Mouse (Mus musculus) neural tube, embryonic 14.5 days (tissue): ENCODE results near the gene Vapb. TPM values are rescaled to one million over a fixed set of nuclear protein-coding genes. Genes with fewer than 3 reads are reported as not detected.

ENCODE experiments used
- ATAC-seq: fragments of 200-750 bp; cut with Nextera tagmentation; 2 replicates; pipeline ENCODE4 v1.8.0; 2017; ENCODE audit warnings: low read depth, mild to moderate bottlenecking, moderate TSS enrichment, moderate library complexity
- H3K27ac ChIP-seq: fragments of 300-500 bp; sonication (generic); 2 replicates; pipeline ENCODE4 v1.5.1; 2014; ENCODE audit warnings: low read depth, mild to moderate bottlenecking, control low read depth, low read length, moderate library complexity, mixed read lengths
- H3K27me3 ChIP-seq: fragments of 300-500 bp; sonication (generic); 2 replicates; pipeline ENCODE4 v1.6.1; 2014; ENCODE audit warnings: low read length; ENCODE audit not compliant: control insufficient read depth, insufficient read depth
- H3K36me3 ChIP-seq: fragments of 300-500 bp; sonication (generic); 2 replicates; pipeline ENCODE4 v1.6.1; 2014; ENCODE audit warnings: low read length, mixed read lengths; ENCODE audit not compliant: control insufficient read depth, insufficient read depth
- H3K4me1 ChIP-seq: fragments of 300-500 bp; sonication (generic); 2 replicates; pipeline ENCODE4 v1.6.1; 2014; ENCODE audit warnings: low read length; ENCODE audit not compliant: control insufficient read depth, insufficient read depth
- H3K4me2 ChIP-seq: fragments of 300-500 bp; sonication (generic); 2 replicates; pipeline ENCODE4 v1.6.1; 2014; ENCODE audit warnings: mild to moderate bottlenecking, low read depth, low read length, control low read depth
- H3K4me3 ChIP-seq: fragments of 300-500 bp; sonication (generic); 2 replicates; pipeline ENCODE4 v1.5.1; 2014; ENCODE audit warnings: low read depth, low read length, control low read depth, mixed read lengths
- H3K9ac ChIP-seq: fragments of 300-500 bp; sonication (generic); replicated peaks from 2 replicates; pipeline ENCODE4 v1.6.1; 2014; ENCODE audit warnings: low read depth, mild to moderate bottlenecking, control low read depth, low read length, mixed read lengths
- H3K9me3 ChIP-seq: fragments of 300-500 bp; sonication (generic); 2 replicates; pipeline ENCODE4 v1.6.1; 2016; ENCODE audit warnings: low read length; ENCODE audit not compliant: control insufficient read depth
- WGBS: fragments of 180-500 bp; shearing (Covaris S2); extraction: QIAGEN DNeasy Blood & Tissue Kit; methylation state at CpG from one replicate; pipeline ENCODE4 v1.1.7; 2014; 5-methylcytosine and 5-hydroxymethylcytosine counted together
- polyA plus RNA-seq: library from polyadenylated mRNA; unstranded; fragments of >200 nt; fragmentation: Nextera tagmentation; extraction: Ambion mirVana; gene quantifications from 2 replicates; pipeline ENCODE4 v1.2.1, GENCODE M21; 2014

Gene Vapb
- polyA plus RNA-seq, 1 experiment from 2014 or later: 11.7 TPM

DNA sequence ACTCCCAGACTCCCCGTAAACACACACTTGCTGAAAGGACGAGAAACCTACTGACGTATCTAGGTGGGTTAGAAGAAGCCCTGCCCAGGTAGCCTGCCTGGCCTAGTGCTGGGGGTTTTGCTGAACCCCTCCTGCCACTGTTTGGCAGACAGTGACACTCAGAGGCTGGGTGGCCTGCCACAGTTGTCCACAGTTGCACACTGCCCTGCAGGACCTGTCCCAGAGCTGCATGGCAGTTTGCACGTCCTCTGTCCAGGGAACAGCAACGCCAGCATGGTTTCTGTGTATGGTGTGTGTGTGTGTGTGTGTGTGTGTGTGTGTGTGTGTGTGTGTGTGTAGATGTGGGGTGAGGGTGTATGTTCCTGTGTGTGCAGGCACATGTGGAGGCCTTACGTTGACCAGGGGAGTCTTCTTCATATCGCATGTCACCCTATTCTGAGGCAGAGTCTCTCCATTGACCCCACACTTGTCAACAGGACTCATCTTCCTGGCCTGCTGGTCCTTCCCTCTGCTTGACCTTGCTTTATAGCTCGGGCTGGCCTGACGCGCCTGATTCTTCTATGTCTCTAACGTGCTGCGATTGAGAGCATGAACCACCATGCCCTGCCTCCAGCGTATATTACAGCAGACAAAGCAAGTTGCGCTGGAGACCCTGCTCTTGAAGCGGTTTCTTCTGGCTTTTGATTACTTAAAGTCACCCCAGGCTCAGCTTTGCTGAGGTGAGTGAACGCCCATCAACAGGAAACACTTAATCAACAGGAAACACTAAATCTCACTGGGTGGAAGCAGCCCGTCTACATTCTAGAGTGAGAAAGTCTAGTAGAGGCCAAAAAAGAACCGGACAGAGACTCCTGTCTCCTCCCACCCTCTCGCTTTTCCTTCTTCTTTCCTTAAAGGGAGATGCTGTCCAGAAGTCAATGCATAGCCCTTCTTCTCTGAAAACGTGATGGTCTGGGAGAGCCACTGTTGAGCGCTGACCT, 57.5 kb downstream of the Vapb start:
- H3K4me3 ChIP-seq: no peak overlapping the region
- H3K9ac ChIP-seq: no peak overlapping the region
- no peak for ATAC-seq
- peaks cover 33% of the 10 kb centered on the region for H3K4me1 ChIP-seq
- H3K4me2 ChIP-seq: no peak overlapping the region
- WGBS: 80% methylated on average over 21 of the region's 21 CpGs
- H3K27ac ChIP-seq: no peak overlapping the region
- H3K9me3 ChIP-seq: no peaks in the 10 kb centered on the region
- no peaks in the 10 kb centered on the region for H3K27me3 ChIP-seq
- H3K36me3 ChIP-seq: no peaks in the 10 kb centered on the region

GRCm38 (mm10) chr2:173795801-173796673, 58.7 kb downstream of the Vapb start:
- Histone ChIP-seq H3K4me3 (no peak overlapping the region), H3K27ac (no peak overlapping the region), H3K9me3 (no peaks in the 10 kb centered on the region), H3K4me2 (no peak overlapping the region), H3K9ac (no peak overlapping the region), H3K36me3 (no peaks in the 10 kb centered on the region), H3K27me3 (no peaks in the 10 kb centered on the region), H3K4me1 (peaks cover 22% of the 10 kb centered on the region)
- ATAC-seq: no peak
- 45% methylated on average over 15 of the region's 15 CpGs for WGBS

GRCm38 (mm10) chr2:173796674-173796963, 59.3 kb downstream of the Vapb start:
- no peak overlapping the region for H3K27ac ChIP-seq
- no peak for ATAC-seq

DNA sequence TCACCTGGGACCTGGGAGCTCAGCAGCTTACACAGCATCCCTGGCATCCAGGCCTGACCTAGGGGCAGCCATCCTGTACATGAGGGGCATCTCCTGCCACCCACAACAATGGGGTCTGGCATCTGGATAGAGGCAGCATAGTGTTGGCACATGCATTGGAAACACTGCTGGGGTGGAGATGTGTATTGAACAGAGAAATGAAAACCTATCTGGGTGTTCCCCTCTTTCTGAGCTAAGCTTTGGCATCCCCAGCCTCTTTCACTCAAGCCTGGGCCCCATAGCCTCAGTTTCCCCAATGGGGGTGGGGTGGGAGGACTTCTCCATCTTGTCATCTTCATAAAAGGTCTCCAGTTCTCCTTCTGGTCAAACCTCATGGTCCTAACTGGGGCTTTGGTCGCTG, 62.2 kb downstream of the Vapb start:
- H3K4me1 ChIP-seq: 0 out of 2 replicates have a peak, but pooled peaks cover 4% of the 10 kb centered on the region
- ATAC-seq: no peak
- no peak overlapping the region for H3K4me3 ChIP-seq
- 81% methylated on average over 1 of the region's 1 CpGs for WGBS
- no peak overlapping the region for H3K4me2 ChIP-seq
- H3K9ac ChIP-seq: no peak overlapping the region
- H3K36me3 ChIP-seq: no peaks in the 10 kb centered on the region
- H3K27me3 ChIP-seq: no peaks in the 10 kb centered on the region
- no peak overlapping the region for H3K27ac ChIP-seq
- no peaks in the 10 kb centered on the region for H3K9me3 ChIP-seq

More at GRCm38 (mm10) chr2:173796674-173796963, 59.3 kb downstream of the Vapb start:
- Histone ChIP-seq H3K27me3 (no peaks in the 10 kb centered on the region), H3K9me3 (no peaks in the 10 kb centered on the region), H3K4me1 (peaks cover 17% of the 10 kb centered on the region), H3K4me2 (no peak overlapping the region), H3K9ac (no peak overlapping the region), H3K4me3 (no peak overlapping the region), H3K36me3 (no peaks in the 10 kb centered on the region)
- WGBS: 48% methylated on average over 4 of the region's 4 CpGs

DNA sequence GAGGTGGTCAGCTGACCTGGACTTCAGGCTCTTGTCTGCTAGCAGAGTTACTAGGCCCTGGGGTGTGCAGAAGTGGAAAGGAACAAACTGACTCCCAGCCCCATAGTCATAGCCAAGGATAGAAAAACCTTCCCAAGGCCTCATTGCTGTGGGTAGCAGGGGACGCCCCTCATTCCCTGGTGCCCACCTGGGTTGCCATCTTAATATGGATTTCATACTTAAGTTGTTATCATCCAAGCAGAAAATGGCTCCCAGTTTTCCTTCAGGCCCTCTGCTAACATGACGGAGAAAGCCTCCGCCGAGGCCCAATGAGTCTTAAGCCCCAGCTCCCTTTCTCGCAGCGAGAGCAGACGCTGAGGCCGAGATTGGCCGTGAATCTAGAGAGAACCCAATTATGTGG, 63.3 kb downstream of the Vapb start:
- no peaks in the 10 kb centered on the region for H3K9me3 ChIP-seq
- 0 out of 2 replicates have a peak, but pooled peaks cover 4% of the 10 kb centered on the region for H3K4me1 ChIP-seq
- no peak overlapping the region for H3K4me2 ChIP-seq
- no peak overlapping the region for H3K4me3 ChIP-seq
- H3K36me3 ChIP-seq: no peaks in the 10 kb centered on the region
- H3K27me3 ChIP-seq: no peaks in the 10 kb centered on the region
- H3K27ac ChIP-seq: no peak overlapping the region
- 75% methylated on average over 9 of the region's 9 CpGs for WGBS
- no peak overlapping the region for H3K9ac ChIP-seq
- ATAC-seq: no peak

DNA sequence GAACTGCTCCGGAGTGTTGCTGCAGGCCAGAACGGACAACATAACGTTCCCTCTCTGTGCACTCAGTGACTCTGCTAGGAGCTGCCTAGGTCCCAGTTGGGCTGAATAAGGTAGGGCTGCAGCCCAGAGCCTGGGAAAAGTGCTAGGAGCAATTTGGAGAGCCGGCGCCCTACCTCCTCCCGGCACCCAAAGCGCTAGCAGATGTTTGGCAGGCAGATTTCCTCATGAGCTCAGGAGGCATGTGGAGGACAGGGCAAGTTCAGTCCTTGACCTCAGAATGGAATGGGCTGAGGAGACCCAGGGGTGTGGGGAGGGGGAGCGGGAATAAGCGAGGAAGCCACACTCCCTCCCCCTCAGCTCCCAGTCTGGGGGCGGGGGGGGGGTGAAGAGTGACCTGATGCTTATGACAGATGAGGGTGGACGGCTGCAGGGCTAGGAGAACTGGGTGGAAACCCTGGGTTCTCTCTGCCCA, 64.1 kb downstream of the Vapb start:
- H3K4me3 ChIP-seq: no peak overlapping the region
- no peak overlapping the region for H3K9ac ChIP-seq
- H3K36me3 ChIP-seq: no peaks in the 10 kb centered on the region
- H3K9me3 ChIP-seq: no peaks in the 10 kb centered on the region
- 0 out of 2 replicates have a peak, but pooled peaks cover 3% of the 10 kb centered on the region for H3K4me1 ChIP-seq
- 66% methylated on average over 11 of the region's 11 CpGs for WGBS
- H3K27me3 ChIP-seq: no peaks in the 10 kb centered on the region
- peak; percentile 9; the same call in 1 of the 2 replicates for ATAC-seq
- no peak overlapping the region for H3K4me2 ChIP-seq
- no peak overlapping the region for H3K27ac ChIP-seq

GRCm38 (mm10) chr2:173802176-173802575, 64.9 kb downstream of the Vapb start:
- H3K4me3 ChIP-seq: no peak overlapping the region
- H3K9ac ChIP-seq: no peak overlapping the region
- H3K9me3 ChIP-seq: no peaks in the 10 kb centered on the region
- 81% methylated on average over 4 of the region's 4 CpGs for WGBS
- H3K4me2 ChIP-seq: no peak overlapping the region
- no peaks in the 10 kb centered on the region for H3K4me1 ChIP-seq
- no peaks in the 10 kb centered on the region for H3K27me3 ChIP-seq
- no peak overlapping the region for H3K27ac ChIP-seq
- ATAC-seq: no peak
- no peaks in the 10 kb centered on the region for H3K36me3 ChIP-seq

- no peak overlapping the region for H3K4me3 ChIP-seq
- no peak overlapping the region for H3K4me2 ChIP-seq
- no peak overlapping the region for H3K27ac ChIP-seq
- no peaks in the 10 kb centered on the region for H3K36me3 ChIP-seq
- no peaks in the 10 kb centered on the region for H3K4me1 ChIP-seq
- 74% methylated on average over 3 of the region's 3 CpGs for WGBS
- no peak for ATAC-seq
- no peak overlapping the region for H3K9ac ChIP-seq
- no peaks in the 10 kb centered on the region for H3K27me3 ChIP-seq
- no peaks in the 10 kb centered on the region for H3K9me3 ChIP-seq
These were observed 65.6 kb downstream of the Vapb start for GRCm38 (mm10) chr2:173802956-173803355.

GRCm38 (mm10) chr2:173803827-173804226, 66.5 kb downstream of the Vapb start:
- H3K27me3 ChIP-seq: no peaks in the 10 kb centered on the region
- ATAC-seq: no peak
- H3K27ac ChIP-seq: no peak overlapping the region
- 92% methylated on average over 11 of the region's 11 CpGs for WGBS
- no peaks in the 10 kb centered on the region for H3K9me3 ChIP-seq
- no peak overlapping the region for H3K4me3 ChIP-seq
- no peak overlapping the region for H3K9ac ChIP-seq
- H3K4me2 ChIP-seq: no peak overlapping the region
- no peaks in the 10 kb centered on the region for H3K4me1 ChIP-seq
- no peaks in the 10 kb centered on the region for H3K36me3 ChIP-seq
